Mouse (Mus musculus) gastrocnemius, adult 2 months (tissue): ENCODE results near the gene Kdm8. TPM values are rescaled to one million over a fixed set of nuclear protein-coding genes. Genes with fewer than 3 reads are reported as not detected.

Experiments used
- DNase-seq: peaks from one replicate; pipeline ENCODE4 v3.0.0; 2022
- H3K27ac ChIP-seq: fragments of 200-600 bp; 2 replicates; pipeline ENCODE4 v1.8.1; 2022; ENCODE audit warnings: mild to moderate bottlenecking
- H3K4me3 ChIP-seq: fragments of 200-600 bp; 2 replicates; pipeline ENCODE4 v1.8.1; 2022; ENCODE audit warnings: mild to moderate bottlenecking, moderate library complexity
- CTCF ChIP-seq: fragments of 200-600 bp; IDR thresholded peaks from 2 replicates; pipeline ENCODE4 v1.8.1; 2022; ENCODE audit warnings: antibody characterized with exemption, mild to moderate bottlenecking, moderate library complexity
- intact Hi-C: fragments of 180-260 bp; cut with DNase I; formaldehyde crosslinking; loops from one replicate; pipeline ENCODE4 v1.15.1; 2025
- total RNA-seq, 2 experiments: library from RNA; stranded (reverse); gene quantifications; 2 replicates each; pipeline ENCODE4 v1.2.3; 2021

The Kdm8 gene
- total RNA-seq, 2 experiments from 2014 or later, result 7.1 to 7.5 TPM

GRCm38 (mm10) chr7:125511852-125512251 is 67.4 kb downstream of the Kdm8 start:
- TF ChIP-seq CTCF, result no peak
- no peak for DNase-seq
- no peak overlapping the region for H3K27ac ChIP-seq
- H3K4me3 ChIP-seq, result no peak overlapping the region
- intact Hi-C loops, result no loop called here

Other genes with a start within 250 kb of the Kdm8 start
- 10 to 100 TPM in 1 of 2 experiments, 1 to 10 TPM in 1; 10.0 to 12.0 TPM for gene Nsmce1, start 46.9 kb downstream of the Kdm8 start, total RNA-seq
- 1 to 10 TPM; 5.1 to 6.5 TPM for gene Il4ra, start 107.4 kb downstream of the Kdm8 start, total RNA-seq
- not detected for gene Il21r, start 158.8 kb downstream of the Kdm8 start, total RNA-seq